Mouse (Mus musculus) E14TG2a.4 (cell line): Measurements from ENCODE around the gene Dusp3.

Experiments
- CTCF ChIP-seq: conservative IDR thresholded peaks from 2 replicates; pipeline ENCODE4 v1.5.1; 2014; ENCODE audit warnings: low read length
- NANOG ChIP-seq: IDR thresholded peaks from 2 replicates; pipeline ENCODE4 v1.6.1; 2014; ENCODE audit warnings: borderline replicate concordance, low read length, mixed read lengths

DNA sequence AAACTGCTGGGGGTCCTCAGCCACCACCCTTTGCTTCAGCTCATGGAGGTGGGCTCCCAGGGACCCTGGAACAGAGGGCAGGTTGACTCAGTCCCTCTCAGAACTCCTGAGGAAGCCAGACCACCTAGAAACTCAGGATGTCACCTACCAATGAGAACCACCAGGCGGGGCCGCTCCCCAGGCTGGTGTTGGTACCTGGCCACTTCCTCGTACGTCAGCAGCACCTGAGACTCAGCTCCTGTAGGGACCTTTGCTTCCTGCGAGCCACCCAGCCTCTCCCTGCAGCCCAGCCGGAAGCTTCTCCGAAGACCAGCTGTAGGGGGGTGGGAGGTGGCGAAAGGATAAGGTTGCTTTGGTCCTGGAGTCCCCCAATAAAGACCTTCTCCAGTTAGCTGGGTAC, 21.6 kb upstream of the Dusp3 start:
- TF ChIP-seq CTCF (no peak), NANOG (no peak)
